Mouse (Mus musculus): ENCODE measurements around the gene Snx18.

The Snx18 gene

DNA sequence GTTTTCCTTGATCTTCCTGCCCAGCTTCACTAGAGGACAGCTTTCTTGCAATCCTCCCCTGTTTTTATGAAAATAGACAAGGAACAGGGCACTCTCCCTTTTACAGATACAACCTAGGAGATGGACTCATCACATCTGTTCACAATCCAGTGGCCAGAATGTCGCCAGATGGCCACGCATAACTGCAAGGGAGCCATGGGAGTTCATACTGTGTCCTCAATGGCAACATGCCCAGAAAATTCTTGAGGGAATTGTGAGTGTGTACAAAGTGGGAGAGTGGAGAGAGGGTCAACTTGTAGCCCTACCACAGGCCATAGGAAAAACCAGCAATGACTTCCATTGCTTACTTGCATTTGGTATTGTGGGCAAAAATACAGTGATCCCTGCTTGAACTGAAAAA, 63.1 kb downstream of the Snx18 start:
- no peak for DNase-seq

GRCm38 (mm10) chr13:113553603-113554230, 64.6 kb downstream of the Snx18 start:
- DNase-seq = no peak

DNA sequence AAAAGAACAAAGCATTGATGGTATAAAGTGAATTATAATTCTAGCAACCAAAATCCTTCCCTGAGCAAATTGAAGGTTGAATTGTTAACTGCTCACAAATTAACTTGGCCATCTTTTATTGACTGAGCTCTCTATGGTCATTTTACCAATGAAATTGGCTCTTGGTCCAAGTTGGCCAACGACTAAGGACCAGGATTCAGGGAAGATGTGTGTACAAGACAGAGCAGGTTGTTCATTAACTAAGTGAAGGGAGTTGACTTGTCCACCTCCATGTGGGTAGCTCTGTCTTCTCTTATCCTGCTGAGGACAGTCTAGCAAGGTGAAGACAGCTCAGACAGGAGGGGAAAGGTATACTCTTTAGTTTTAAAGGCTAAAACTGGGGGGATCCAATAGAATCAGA, 66.0 kb downstream of the Snx18 start:
- DNase-seq = no peak

GRCm38 (mm10) chr13:113550866-113551565, 67.3 kb downstream of the Snx18 start:
- DNase-seq = no peak

- DNase-seq = no peak
These were observed 69.3 kb downstream of the Snx18 start for GRCm38 (mm10) chr13:113549021-113549420.

GRCm38 (mm10) chr13:113547807-113548426, 70.4 kb downstream of the Snx18 start:
- DNase-seq = no peak

DNA sequence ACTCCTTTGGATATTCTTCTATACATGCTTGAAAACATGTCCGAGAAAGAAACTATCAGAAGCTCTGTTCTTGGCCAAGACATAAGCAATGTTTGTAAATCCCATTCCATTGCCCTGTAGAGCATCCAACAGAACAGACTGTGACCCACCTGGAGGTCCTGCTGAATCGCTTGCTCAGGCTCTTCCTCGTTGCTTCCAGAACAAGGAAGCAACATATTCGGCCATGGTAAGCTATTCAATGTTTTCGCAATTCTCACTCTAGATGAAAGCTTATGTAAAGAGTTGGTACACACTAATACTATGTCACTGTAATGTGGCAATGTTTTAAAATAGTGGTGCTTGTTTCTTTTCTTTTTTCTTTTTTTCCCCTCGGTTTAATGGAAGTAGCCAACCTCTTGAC, 76.0 kb downstream of the Snx18 start:
- DNase-seq = peak; percentile 20
